Mouse (Mus musculus) MEL (cell line): Measurements from ENCODE around the gene Deaf1. TPM values are rescaled to one million over a fixed set of nuclear protein-coding genes. Genes with fewer than 3 reads are reported as not detected.

Experiments
- DNase-seq: peaks from one replicate; pipeline ENCODE4 v3.0.0; 2011; ENCODE audit warnings: low read depth, low spot score
- H3K27ac ChIP-seq: 2 replicates; pipeline ENCODE4 v1.5.1; 2012; ENCODE audit warnings: low read depth, mild to moderate bottlenecking, control low read depth, low read length, moderate library complexity; ENCODE audit not compliant: control insufficient read depth
- H3K27me3 ChIP-seq, 2 experiments: fragments of 150-350 bp in 1 of 2; sonication (generic) in 1 of 2; 2 replicates each; pipeline ENCODE4 v1.6.1; 2012; ENCODE audit warnings: low read length in 2 of 2, mild to moderate bottlenecking in 2 of 2, improper control_type of control experiment in 1 of 2, moderate library complexity in 1 of 2; ENCODE audit not compliant: insufficient read depth in 2 of 2, control insufficient read depth in 1 of 2
- H3K36me3 ChIP-seq, 2 experiments: 2 replicates each; pipeline ENCODE4 v1.6.1; 2012 to 2014; ENCODE audit warnings: low read length in 2 of 2, improper control_type of control experiment in 1 of 2, inconsistent platforms in 1 of 2, mild to moderate bottlenecking in 1 of 2; ENCODE audit not compliant: insufficient read depth in 2 of 2, control insufficient read depth in 1 of 2
- H3K4me1 ChIP-seq, 2 experiments: fragments of 150-350 bp in 1 of 2; sonication (generic) in 1 of 2; 2 replicates each; pipeline ENCODE4 v1.6.1; 2012; ENCODE audit warnings: low read length in 2 of 2, improper control_type of control experiment in 1 of 2, mild to moderate bottlenecking in 1 of 2; ENCODE audit not compliant: insufficient read depth in 2 of 2, control insufficient read depth in 1 of 2
- H3K4me3 ChIP-seq, 2 experiments: fragments of 150-350 bp in 1 of 2; sonication (generic) in 1 of 2; 2 replicates each; pipeline ENCODE4 v1.5.1; 2012; ENCODE audit warnings: low read depth in 2 of 2, low read length in 2 of 2, mild to moderate bottlenecking in 2 of 2, moderate library complexity in 2 of 2, control low read depth in 1 of 2, improper control_type of control experiment in 1 of 2; ENCODE audit not compliant: control insufficient read depth in 1 of 2, insufficient read depth in 1 of 2
- H3K79me2 ChIP-seq: 2 replicates; pipeline ENCODE4 v1.6.1; 2012; ENCODE audit warnings: mild to moderate bottlenecking, low read length, moderate library complexity; ENCODE audit not compliant: control insufficient read depth, poor library complexity, insufficient read depth
- H3K9ac ChIP-seq: 2 replicates; pipeline ENCODE4 v1.6.1; 2012; ENCODE audit warnings: low read depth, mild to moderate bottlenecking, control low read depth, low read length, moderate library complexity; ENCODE audit not compliant: control insufficient read depth, poor library complexity, severe bottlenecking
- H3K9me3 ChIP-seq: fragments of 150-350 bp; sonication (generic); replicated peaks from 2 replicates; pipeline ENCODE4 v1.6.1; 2012; ENCODE audit warnings: mild to moderate bottlenecking, low read length, improper control_type of control experiment, moderate library complexity; ENCODE audit not compliant: insufficient read depth
- CHD2 ChIP-seq: IDR thresholded peaks from 2 replicates; pipeline ENCODE4 v1.6.1; 2011; ENCODE audit warnings: low read length, improper control_type of control experiment
- E2F4 ChIP-seq: IDR thresholded peaks from 2 replicates; pipeline ENCODE4 v1.6.1; 2011; ENCODE audit warnings: low read depth, low read length, improper control_type of control experiment, borderline replicate concordance
- GABPA ChIP-seq: IDR thresholded peaks from 2 replicates; pipeline ENCODE4 v1.6.1; 2012; ENCODE audit warnings: low read depth, mild to moderate bottlenecking, inconsistent platforms, low read length, improper control_type of control experiment, moderate library complexity
- GATA1 ChIP-seq: IDR thresholded peaks from 2 replicates; pipeline ENCODE4 v1.6.1; 2011; ENCODE audit warnings: low read depth, low read length, improper control_type of control experiment
- HCFC1 ChIP-seq: IDR thresholded peaks from 2 replicates; pipeline ENCODE4 v1.6.1; 2012; ENCODE audit warnings: low read depth, mild to moderate bottlenecking, inconsistent platforms, low read length, improper control_type of control experiment, moderate library complexity
- KAT2A ChIP-seq: conservative IDR thresholded peaks from 2 replicates; pipeline ENCODE4 v1.6.1; 2012; ENCODE audit warnings: low read depth, low read length, improper control_type of control experiment, inconsistent platforms
- MXI1 ChIP-seq: IDR thresholded peaks from 2 replicates; pipeline ENCODE4 v1.6.1; 2011; ENCODE audit warnings: mild to moderate bottlenecking, low read depth, low read length, improper control_type of control experiment
- MYB ChIP-seq: IDR thresholded peaks from 2 replicates; pipeline ENCODE4 v1.6.1; 2011; ENCODE audit warnings: mild to moderate bottlenecking, low read depth, low read length, improper control_type of control experiment
- POLR2A ChIP-seq, 2 experiments: IDR thresholded peaks; 2 replicates each; pipeline ENCODE4 v1.6.1; 2011 to 2012; ENCODE audit warnings: low read length in 2 of 2, mild to moderate bottlenecking in 2 of 2, control low read depth in 1 of 2, improper control_type of control experiment in 1 of 2, low read depth in 1 of 2, moderate library complexity in 1 of 2; ENCODE audit not compliant: control insufficient read depth in 1 of 2, insufficient read depth in 1 of 2, poor library complexity in 1 of 2
- POLR2AphosphoS2 ChIP-seq: IDR thresholded peaks from 2 replicates; pipeline ENCODE4 v1.6.1; 2011; ENCODE audit warnings: low read length, improper control_type of control experiment
- POLR2AphosphoS5 ChIP-seq: IDR thresholded peaks from 2 replicates; pipeline ENCODE4 v1.6.1; 2012; ENCODE audit warnings: low read depth, borderline replicate concordance, mild to moderate bottlenecking, inconsistent platforms, low read length, moderate library complexity, mixed read lengths
- RCOR1 ChIP-seq: IDR thresholded peaks from 2 replicates; pipeline ENCODE4 v1.6.1; 2012; ENCODE audit warnings: low read depth, mild to moderate bottlenecking, inconsistent platforms, low read length, improper control_type of control experiment
- SIN3A ChIP-seq: IDR thresholded peaks from 2 replicates; pipeline ENCODE4 v1.6.1; 2012; ENCODE audit warnings: low read length, improper control_type of control experiment, inconsistent platforms
- TAL1 ChIP-seq: IDR thresholded peaks from 2 replicates; pipeline ENCODE4 v1.6.1; 2012; ENCODE audit warnings: mild to moderate bottlenecking, inconsistent platforms, low read length, moderate library complexity, mixed read lengths
- ZC3H11A ChIP-seq: IDR thresholded peaks from 2 replicates; pipeline ENCODE4 v1.6.1; 2012; ENCODE audit warnings: low read depth, mild to moderate bottlenecking, inconsistent platforms, low read length, improper control_type of control experiment
- ZMIZ1 ChIP-seq: IDR thresholded peaks from 2 replicates; pipeline ENCODE4 v1.6.1; 2012; ENCODE audit warnings: low read depth, mild to moderate bottlenecking, inconsistent platforms, low read length, improper control_type of control experiment, moderate library complexity
- ZNF384 ChIP-seq: IDR thresholded peaks from 2 replicates; pipeline ENCODE4 v1.6.1; 2012; ENCODE audit warnings: low read depth, mild to moderate bottlenecking, inconsistent platforms, low read length, improper control_type of control experiment
- polyA plus RNA-seq, 2 experiments: library from polyadenylated mRNA; stranded (reverse) in 1 of 2; unstranded in 1 of 2; fragments of >175 nt in 1 of 2; fragments of >200 nt in 1 of 2; gene quantifications; 2 replicates each; pipeline versions ENCODE4 v1.2.1 to v1.2.4; 2012; ENCODE audit warnings: low replicate concordance in 2 of 2, low read depth in 1 of 2; ENCODE audit not compliant: insufficient read length in 2 of 2, insufficient read depth in 1 of 2, missing spikeins in 1 of 2
- total RNA-seq: library from RNA; depleted of rRNA; stranded (reverse); fragments of 300-350 nt; gene quantifications from 2 replicates; pipeline ENCODE4 v1.2.3, GENCODE M21; 2012

Deaf1 gene
- total and polyA plus RNA-seq, 3 experiments = 13.2 to 91.1 TPM; not detected in 1

DNA sequence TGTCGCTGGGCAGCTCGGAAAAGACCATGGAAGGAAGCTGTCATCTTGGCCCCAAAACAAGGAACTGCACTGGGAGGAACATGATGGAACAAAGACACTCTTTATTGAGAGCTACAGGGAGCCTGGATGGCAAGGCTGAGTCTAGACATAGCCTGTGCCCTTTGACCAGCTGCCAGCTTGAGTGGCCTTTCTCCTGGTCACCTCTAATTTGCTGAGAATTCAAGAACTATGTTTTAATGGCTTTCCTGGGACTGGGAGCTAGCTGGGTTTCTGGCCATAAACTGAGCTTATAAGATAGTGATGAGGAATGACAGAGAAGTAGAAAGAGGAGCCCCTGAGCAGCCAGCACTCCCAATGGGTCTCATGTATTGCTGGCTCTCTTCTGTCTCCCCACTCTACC is 15.7 kb upstream of the Deaf1 start:
- no peak overlapping the region for H3K9ac ChIP-seq
- no peak for DNase-seq
- H3K9me3 ChIP-seq = no peaks in the 10 kb centered on the region
- peaks cover 0 to 4% of the 10 kb centered on the region in 2 experiments; a peak in 3 of 4 replicates for H3K27me3 ChIP-seq
- TF ChIP-seq POLR2AphosphoS5 = no peak
- TF ChIP-seq SIN3A = no peak
- no peak for TF ChIP-seq KAT2A
- TF ChIP-seq ZMIZ1 = no peak
- no peak for TF ChIP-seq MXI1
- TF ChIP-seq CHD2 = no peak
- TF ChIP-seq, all 39 proteins: peak for 0
- Histone ChIP-seq H3K4me3 (no peak overlapping the region), H3K79me2 (no peaks in the 10 kb centered on the region), H3K4me1 (no peaks in the 10 kb centered on the region), H3K27ac (no peak overlapping the region), H3K36me3 (no peaks in the 10 kb centered on the region)

- TF ChIP-seq HCFC1 = no peak
- TF ChIP-seq RCOR1 = no peak
- no peak for TF ChIP-seq GATA1
- no peak for TF ChIP-seq MXI1
- no peak for TF ChIP-seq POLR2AphosphoS2
- no peak for TF ChIP-seq ZC3H11A
- TF ChIP-seq E2F4 = no peak
- TF ChIP-seq ZNF384 = no peak
- TF ChIP-seq TAL1 = no peak
- TF ChIP-seq GABPA = no peak
- TF ChIP-seq POLR2A (IDR thresholded peaks at IDR 0.05; ENCODE audit: control insufficient read depth in 1 of 2, insufficient read depth in 1 of 2, low read depth in 1 of 2, low read length in 2 of 2, poor library complexity in 1 of 2) = no peak
- TF ChIP-seq CHD2 = no peak
- TF ChIP-seq MYB = no peak
- TF ChIP-seq, all 39 proteins: peak for 0
- Histone ChIP-seq H3K27me3 (peaks cover 0 to 4% of the 10 kb centered on the region in 2 experiments; a peak in 3 of 4 replicates), H3K27ac (no peak overlapping the region), H3K4me1 (no peaks in the 10 kb centered on the region), H3K4me3 (no peak overlapping the region), H3K79me2 (no peaks in the 10 kb centered on the region), H3K9ac (no peak overlapping the region), H3K9me3 (no peaks in the 10 kb centered on the region), H3K36me3 (no peaks in the 10 kb centered on the region)
- no peak for DNase-seq
Observed at GRCm38 (mm10) chr7:141341689-141342226, 14.3 kb upstream of the Deaf1 start.
